Comparison of ENCODE assay signal across 12 mouse cellular contexts in the genomic region with DNA sequence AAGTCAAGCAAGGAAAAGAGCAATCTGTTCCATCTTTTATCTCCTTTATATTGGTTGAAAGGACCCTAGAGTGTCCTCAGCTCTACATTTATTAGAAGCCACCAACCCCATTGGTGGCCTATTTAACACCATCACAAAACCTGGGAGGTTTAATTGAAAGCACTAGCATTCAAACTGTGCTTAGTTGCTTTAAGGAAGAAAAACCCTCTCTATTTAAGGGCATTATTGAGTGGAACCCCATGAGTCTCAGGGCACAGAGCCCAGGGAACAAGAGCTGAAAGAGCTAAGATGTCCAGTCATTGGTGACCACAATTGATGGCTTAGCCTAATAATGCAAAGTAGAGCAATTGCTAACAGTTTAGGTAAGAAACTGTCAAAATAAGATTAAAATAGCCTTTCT.
"Had no signal": no experiment of that assay in that cellular context is flagged by ENCODE, and none has a peak within 500 bp of the region (broad histone marks: within the 10 kb centered on the region; RNA-seq: fewer than 3 reads in every experiment).

No protein-coding gene starts in this region.

- H3K4me3 ChIP-seq: limb, embryonic 13.5 days; neural tube, embryonic 13.5 days had no signal

- DNase-seq: kidney, adult 9 months; kidney, postnatal 36 days; layer of hippocampus, adult 9-11 months; layer of hippocampus, postnatal 36 days; lung, adult 18-20 months; midbrain, embryonic 14.5 days; right cerebral cortex, postnatal 14 days; thymus, postnatal 36 days had no signal

- H3K36me3 ChIP-seq: limb, embryonic 13.5 days; neural tube, embryonic 13.5 days had no signal

- H3K4me2 ChIP-seq: limb, embryonic 13.5 days; neural tube, embryonic 13.5 days had no signal

- H3K9ac ChIP-seq: limb, embryonic 13.5 days; liver, embryonic 14.5 days; neural tube, embryonic 13.5 days had no signal

- H3K27ac ChIP-seq: kidney, postnatal 0 days; limb, embryonic 13.5 days; liver, embryonic 14.5 days; neural tube, embryonic 13.5 days had no signal

- H3K4me1 ChIP-seq: limb, embryonic 13.5 days; neural tube, embryonic 13.5 days had no signal

- H3K27me3 ChIP-seq: limb, embryonic 13.5 days; neural tube, embryonic 13.5 days had no signal

- H3K9me3 ChIP-seq: limb, embryonic 13.5 days; neural tube, embryonic 13.5 days had no signal
